Mouse (Mus musculus) limb, embryonic 14.5 days (tissue): Measurements from ENCODE around the gene Ddc. TPM values are rescaled to one million over a fixed set of nuclear protein-coding genes. Genes with fewer than 3 reads are reported as not detected.

Source experiments
- ATAC-seq: fragments of 200-750 bp; cut with Nextera tagmentation; 2 replicates; pipeline ENCODE4 v1.8.0; 2017; ENCODE audit warnings: low read depth, moderate number of reproducible peaks, moderate TSS enrichment; ENCODE audit not compliant: low FRiP score
- DNase-seq: peaks from one replicate; pipeline ENCODE4 v3.0.0-alpha.2; 2015; ENCODE audit warnings: low spot score
- H3K27ac ChIP-seq: fragments of 300-500 bp; sonication (generic); replicated peaks from 2 replicates; pipeline ENCODE4 v1.5.1; 2014; ENCODE audit warnings: low read depth, mild to moderate bottlenecking, low read length, moderate library complexity, mixed read lengths
- H3K27me3 ChIP-seq: fragments of 300-500 bp; sonication (generic); 2 replicates; pipeline ENCODE4 v1.6.1; 2014; ENCODE audit warnings: low read length, mixed read lengths; ENCODE audit not compliant: control insufficient read depth, insufficient read depth
- H3K36me3 ChIP-seq: fragments of 300-500 bp; sonication (generic); 2 replicates; pipeline ENCODE4 v1.6.1; 2014; ENCODE audit warnings: mild to moderate bottlenecking, low read length, moderate library complexity, mixed read lengths; ENCODE audit not compliant: control insufficient read depth, insufficient read depth
- H3K4me1 ChIP-seq: fragments of 300-500 bp; sonication (generic); 2 replicates; pipeline ENCODE4 v1.6.1; 2014; ENCODE audit warnings: antibody characterized with exemption, low read length, mixed read lengths; ENCODE audit not compliant: control insufficient read depth, insufficient read depth
- H3K4me2 ChIP-seq: fragments of 300-500 bp; sonication (generic); replicated peaks from 2 replicates; pipeline ENCODE4 v1.6.1; 2014; ENCODE audit warnings: low read depth, mild to moderate bottlenecking, low read length, moderate library complexity; ENCODE audit not compliant: severe bottlenecking
- H3K4me3 ChIP-seq: fragments of 300-500 bp; sonication (generic); replicated peaks from 2 replicates; pipeline ENCODE4 v1.5.1; 2014; ENCODE audit warnings: low read length
- H3K9ac ChIP-seq: fragments of 300-500 bp; sonication (generic); 2 replicates; pipeline ENCODE4 v1.6.1; 2014; ENCODE audit warnings: mild to moderate bottlenecking, low read depth, low read length, moderate library complexity; ENCODE audit not compliant: severe bottlenecking
- H3K9me3 ChIP-seq: fragments of 300-500 bp; sonication (generic); 2 replicates; pipeline ENCODE4 v1.6.1; 2016; ENCODE audit warnings: low read length; ENCODE audit not compliant: control insufficient read depth
- POLR2A ChIP-seq: fragments of 200-500 bp; IDR thresholded peaks from 2 replicates; pipeline ENCODE4 v1.8.0; 2012; ENCODE audit warnings: inconsistent platforms, mild to moderate bottlenecking, moderate library complexity, borderline replicate concordance; ENCODE audit not compliant: insufficient read depth, insufficient read length; ENCODE audit errors: extremely low read depth
- WGBS: fragments of 180-500 bp; shearing (Covaris S2); extraction: QIAGEN DNeasy Blood & Tissue Kit; methylation state at CpG from one replicate; pipeline ENCODE4 v1.1.7; 2014; 5-methylcytosine and 5-hydroxymethylcytosine counted together
- polyA plus RNA-seq, 2 experiments: library from polyadenylated mRNA; depleted of rRNA in 1 of 2; stranded (reverse) in 1 of 2; unstranded in 1 of 2; fragments of >200 nt; fragmentation: Nextera tagmentation in 1 of 2; extraction: Ambion mirVana in 1 of 2; gene quantifications; 2 replicates each; pipeline versions ENCODE4 v1.2.1 to v1.2.3; 2012 to 2014

The Ddc gene
- polyA plus RNA-seq, 2 experiments, result 12.6 to 20.7 TPM

DNA sequence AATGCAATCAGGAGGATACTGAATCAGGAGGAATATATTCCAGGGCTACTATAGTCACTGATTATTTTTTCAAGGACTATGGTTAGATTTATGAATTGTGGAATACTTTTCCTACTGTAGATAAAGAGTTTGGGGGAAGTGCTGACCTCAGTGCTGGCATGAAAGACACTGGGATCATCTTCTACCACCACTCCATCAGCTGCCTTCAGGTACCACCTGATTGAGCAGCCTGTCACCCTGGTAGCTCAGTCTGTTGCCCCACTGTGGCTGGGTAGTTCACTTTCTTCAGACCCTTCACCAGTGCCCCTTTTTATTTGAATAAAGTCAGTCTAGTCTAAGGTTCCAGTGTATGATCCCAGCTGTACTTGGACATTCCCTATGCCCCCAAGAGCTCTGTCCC, 131.2 kb downstream of the Ddc start:
- Histone ChIP-seq H3K4me3 (no peak overlapping the region), H3K36me3 (no peaks in the 10 kb centered on the region), H3K9me3 (no peaks in the 10 kb centered on the region), H3K4me2 (no peak overlapping the region), H3K27ac (no peak overlapping the region), H3K27me3 (no peaks in the 10 kb centered on the region), H3K9ac (no peak overlapping the region), H3K4me1 (no peaks in the 10 kb centered on the region)
- no peak for TF ChIP-seq POLR2A
- DNase-seq (no peak), ATAC-seq (no peak)

DNA sequence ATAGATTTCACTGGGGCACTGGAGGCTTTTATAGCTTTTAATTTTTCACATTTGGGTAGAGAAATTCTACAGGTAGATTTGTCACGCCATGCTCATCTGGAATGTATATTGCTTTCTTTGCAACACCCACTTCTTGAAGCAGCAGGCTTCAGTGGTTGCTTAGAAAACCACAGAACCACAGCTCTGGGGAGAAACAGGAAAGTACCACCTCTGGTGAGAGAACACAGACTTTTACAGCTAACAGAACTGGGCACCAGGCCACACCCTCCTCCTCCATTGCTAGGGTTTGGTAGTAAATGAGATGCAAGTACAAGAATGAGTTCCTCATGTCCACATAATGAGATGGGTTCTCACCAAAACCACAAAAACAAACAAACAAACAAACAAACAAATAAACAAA, 131.8 kb downstream of the Ddc start:
- Histone ChIP-seq H3K36me3 (no peaks in the 10 kb centered on the region), H3K4me3 (no peak overlapping the region), H3K9ac (no peak overlapping the region), H3K27ac (no peak overlapping the region), H3K9me3 (no peaks in the 10 kb centered on the region), H3K4me1 (no peaks in the 10 kb centered on the region), H3K4me2 (no peak overlapping the region), H3K27me3 (no peaks in the 10 kb centered on the region)
- ATAC-seq (no peak), DNase-seq (no peak)
- TF ChIP-seq POLR2A, result no peak
- WGBS, result 65% methylated on average over 1 of the region's 1 CpGs

DNA sequence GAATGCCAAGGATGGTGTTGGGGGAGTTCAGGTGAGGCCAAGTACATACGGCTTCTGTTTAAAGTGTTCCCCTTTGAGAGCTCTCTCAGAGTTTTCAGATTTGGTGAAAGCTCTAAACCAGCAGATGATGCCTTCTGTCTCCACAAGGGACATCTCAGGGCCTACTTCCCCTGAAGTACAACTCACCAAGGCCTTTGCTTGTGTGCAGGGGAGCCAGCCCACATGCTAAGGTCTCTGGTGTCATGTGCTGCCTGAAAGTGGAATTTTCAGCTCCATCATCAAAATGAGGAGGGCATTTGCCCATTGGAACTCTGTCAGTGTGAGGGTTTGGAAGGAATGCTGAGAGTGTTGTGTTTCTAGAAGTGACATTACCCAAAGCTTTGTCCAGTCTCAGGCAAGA, 132.5 kb downstream of the Ddc start:
- TF ChIP-seq POLR2A, result no peak
- Histone ChIP-seq H3K27ac (no peak overlapping the region), H3K4me2 (no peak overlapping the region), H3K27me3 (no peaks in the 10 kb centered on the region), H3K4me3 (no peak overlapping the region), H3K36me3 (no peaks in the 10 kb centered on the region), H3K9me3 (no peaks in the 10 kb centered on the region), H3K9ac (no peak overlapping the region), H3K4me1 (no peaks in the 10 kb centered on the region)
- 77% methylated on average over 1 of the region's 1 CpGs for WGBS
- no peak for ATAC-seq
- DNase-seq, result no peak

Other genes with a start within 250 kb of the Ddc start
- 5.0 and 7.2 TPM in 2 replicates for gene Ikzf1, start 213.1 kb downstream of the Ddc start, polyA plus RNA-seq (2012; rRNA removed)
- gene Ikzf1, start 213.1 kb downstream of the Ddc start, polyA plus RNA-seq (2014; fragmentation: Nextera tagmentation; extraction: Ambion mirVana), result 3.4 and 3.5 TPM in 2 replicates
- 20.0 and 21.2 TPM in 2 replicates for gene Fignl1, start 89.2 kb downstream of the Ddc start, polyA plus RNA-seq (2012; rRNA removed)
- 43.2 and 46.5 TPM in 2 replicates for gene Fignl1, start 89.2 kb downstream of the Ddc start, polyA plus RNA-seq (2014; fragmentation: Nextera tagmentation; extraction: Ambion mirVana)
- gene Grb10, start 140.5 kb upstream of the Ddc start, polyA plus RNA-seq (2012; rRNA removed), result 644 and 734 TPM in 2 replicates
- gene Grb10, start 140.5 kb upstream of the Ddc start, polyA plus RNA-seq (2014; fragmentation: Nextera tagmentation; extraction: Ambion mirVana), result 239 and 243 TPM in 2 replicates